Mouse (Mus musculus): Measurements from ENCODE around the gene Rtraf. TPM values are rescaled to one million over a fixed set of nuclear protein-coding genes. Genes with fewer than 3 reads are reported as not detected.
A peak's percentile ranks its signal among the peaks of the same experiment; 100 is the strongest.

Gene Rtraf
- polyA plus RNA-seq, 1 experiment = 161 TPM

GRCm38 (mm10) chr14:19817949-19818348 lies 5.7 kb downstream of the Rtraf start:
- Histone ChIP-seq H3K4me2 (ENCODE audit: low read depth) (no peak overlapping the region), H3K27me3 (ENCODE audit: control insufficient read depth, insufficient read depth, insufficient read length) (no peaks in the 10 kb centered on the region), H3K79me2 (ENCODE audit: control insufficient read depth, insufficient read depth) (peaks cover 14% of the 10 kb centered on the region), H3K36me3 (ENCODE audit: control insufficient read depth, insufficient read depth) (peaks cover 38% of the 10 kb centered on the region), H3K4me3 (no peak overlapping the region), H3ac (ENCODE audit: control insufficient read depth, insufficient read length) (no peak overlapping the region)
- TF ChIP-seq MYOD1 (IDR thresholded peaks at IDR 0.05; ENCODE audit: control insufficient read depth in 1 of 3, insufficient read length in 2 of 3, low read depth in 2 of 3) (no peak), POLR2AphosphoS2 (IDR thresholded peaks at IDR 0.05; ENCODE audit: insufficient read length, low read depth) (no peak), TCF12 (IDR thresholded peaks at IDR 0.05; ENCODE audit: insufficient read depth, poor library complexity, severe bottlenecking) (no peak), REST (IDR thresholded peaks at IDR 0.05; ENCODE audit: insufficient read depth, insufficient read length) (no peak), MYOG (IDR thresholded peaks at IDR 0.05; ENCODE audit: control insufficient read depth in 1 of 3, insufficient read depth in 1 of 3, insufficient read length in 2 of 3, low read depth in 2 of 3) (no peak), E2F4 (IDR thresholded peaks at IDR 0.05; ENCODE audit: insufficient read depth) (no peak), POLR2A (IDR thresholded peaks at IDR 0.05; ENCODE audit: insufficient read length, low read depth) (no peak), TCF3 (IDR thresholded peaks at IDR 0.05; ENCODE audit: insufficient read length, low read depth) (no peak)

GRCm38 (mm10) chr14:19813061-19813460 lies 10.6 kb downstream of the Rtraf start:
- no peak overlapping the region for H3K4me3 ChIP-seq
- H3K4me2 ChIP-seq (ENCODE audit: low read depth) = no peak overlapping the region
- H3K79me2 ChIP-seq (ENCODE audit: control insufficient read depth, insufficient read depth) = no peaks in the 10 kb centered on the region
- TF ChIP-seq POLR2AphosphoS2 (IDR thresholded peaks at IDR 0.05; ENCODE audit: insufficient read length, low read depth) (no peak), CEBPB (IDR thresholded peaks at IDR 0.05; ENCODE audit: insufficient read depth, poor library complexity, severe bottlenecking) (no peak), USF1 (IDR thresholded peaks at IDR 0.05; ENCODE audit: low read depth) (no peak), MYOD1 (IDR thresholded peaks at IDR 0.05; ENCODE audit: control insufficient read depth in 1 of 3, insufficient read length in 2 of 3, low read depth in 2 of 3) (no peak), E2F4 (IDR thresholded peaks at IDR 0.05; ENCODE audit: insufficient read depth) (no peak), TCF3 (IDR thresholded peaks at IDR 0.05; ENCODE audit: insufficient read length, low read depth) (no peak), REST (IDR thresholded peaks at IDR 0.05; ENCODE audit: insufficient read depth, insufficient read length) (no peak), MYOG (IDR thresholded peaks at IDR 0.05; ENCODE audit: control insufficient read depth in 1 of 3, insufficient read depth in 1 of 3, insufficient read length in 2 of 3, low read depth in 2 of 3) (no peak), MAX (IDR thresholded peaks at IDR 0.05; ENCODE audit: low read depth) (no peak), SRF (IDR thresholded peaks at IDR 0.05; ENCODE audit: control insufficient read depth, insufficient read length, low read depth) (no peak), TCF12 (IDR thresholded peaks at IDR 0.05; ENCODE audit: insufficient read depth, poor library complexity, severe bottlenecking) (no peak), POLR2A (IDR thresholded peaks at IDR 0.05; ENCODE audit: insufficient read length, low read depth) (no peak)
- H3K27me3 ChIP-seq (ENCODE audit: control insufficient read depth, insufficient read depth, insufficient read length) = no peaks in the 10 kb centered on the region
- no peak overlapping the region for H3ac ChIP-seq (ENCODE audit: control insufficient read depth, insufficient read length)
- peaks cover 54% of the 10 kb centered on the region for H3K36me3 ChIP-seq (ENCODE audit: control insufficient read depth, insufficient read depth)

DNA sequence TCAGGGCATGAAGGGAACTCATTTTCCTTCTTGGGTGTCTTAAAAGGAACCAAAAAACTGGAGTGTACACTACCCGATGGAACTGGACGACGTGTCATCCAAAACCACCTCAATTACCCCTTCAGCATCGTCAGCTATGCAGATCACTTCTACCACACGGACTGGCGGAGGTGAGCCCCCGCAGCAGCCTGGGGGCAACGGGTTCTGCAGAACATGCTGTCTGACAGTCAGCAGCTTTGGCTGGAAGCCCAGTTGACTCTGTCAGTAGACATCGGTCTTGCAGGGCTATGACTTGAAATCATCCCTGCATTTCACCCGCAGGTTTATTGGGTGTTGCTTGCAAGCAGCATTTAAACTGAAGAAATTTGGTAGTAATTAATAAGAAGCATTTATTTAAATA lies 13.7 kb downstream of the Rtraf start:
- Histone ChIP-seq H3K79me2 (ENCODE audit: control insufficient read depth, insufficient read depth) (no peaks in the 10 kb centered on the region), H3K36me3 (ENCODE audit: control insufficient read depth, insufficient read depth) (peaks cover 37% of the 10 kb centered on the region), H3K4me3 (no peak overlapping the region), H3K4me2 (ENCODE audit: low read depth) (no peak overlapping the region), H3K27me3 (ENCODE audit: control insufficient read depth, insufficient read depth, insufficient read length) (no peaks in the 10 kb centered on the region), H3ac (ENCODE audit: control insufficient read depth, insufficient read length) (no peak overlapping the region)
- TF ChIP-seq SRF (IDR thresholded peaks at IDR 0.05; ENCODE audit: control insufficient read depth, insufficient read length, low read depth) = no peak
- peak; percentile 24 for TF ChIP-seq POLR2AphosphoS2 (IDR thresholded peaks at IDR 0.05; ENCODE audit: insufficient read length, low read depth)
- TF ChIP-seq MAX (IDR thresholded peaks at IDR 0.05; ENCODE audit: low read depth) = no peak
- TF ChIP-seq CEBPB (IDR thresholded peaks at IDR 0.05; ENCODE audit: insufficient read depth, poor library complexity, severe bottlenecking) = no peak
- no peak for TF ChIP-seq USF1 (IDR thresholded peaks at IDR 0.05; ENCODE audit: low read depth)
- TF ChIP-seq E2F4 (IDR thresholded peaks at IDR 0.05; ENCODE audit: insufficient read depth) = no peak
- TF ChIP-seq POLR2A (IDR thresholded peaks at IDR 0.05; ENCODE audit: insufficient read length, low read depth) = no peak
- no peak for TF ChIP-seq MYOG (IDR thresholded peaks at IDR 0.05; ENCODE audit: control insufficient read depth in 1 of 3, insufficient read depth in 1 of 3, insufficient read length in 2 of 3, low read depth in 2 of 3)
- no peak for TF ChIP-seq TCF12 (IDR thresholded peaks at IDR 0.05; ENCODE audit: insufficient read depth, poor library complexity, severe bottlenecking)

DNA sequence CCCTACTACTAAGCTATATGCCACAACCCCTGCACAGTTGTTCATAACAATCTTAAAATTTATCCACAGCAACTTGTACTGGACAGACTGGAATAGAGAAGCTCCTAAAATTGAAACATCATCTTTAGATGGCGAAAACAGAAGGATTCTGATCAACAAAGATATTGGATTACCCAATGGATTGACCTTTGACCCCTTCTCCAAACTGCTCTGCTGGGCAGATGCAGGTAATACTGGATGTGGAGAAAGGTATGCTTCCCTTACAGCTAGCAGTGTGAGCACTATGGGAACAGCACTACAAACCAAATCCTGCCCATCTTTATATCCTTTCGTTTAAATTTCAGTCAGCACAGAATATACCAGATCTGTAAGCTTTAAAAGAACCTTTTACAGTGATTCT lies 15.8 kb downstream of the Rtraf start:
- Histone ChIP-seq H3K4me2 (ENCODE audit: low read depth) (no peak overlapping the region), H3ac (ENCODE audit: control insufficient read depth, insufficient read length) (no peak overlapping the region), H3K36me3 (ENCODE audit: control insufficient read depth, insufficient read depth) (peaks cover 22% of the 10 kb centered on the region), H3K27me3 (ENCODE audit: control insufficient read depth, insufficient read depth, insufficient read length) (no peaks in the 10 kb centered on the region), H3K4me3 (no peak overlapping the region), H3K79me2 (ENCODE audit: control insufficient read depth, insufficient read depth) (no peaks in the 10 kb centered on the region)
- no peak for TF ChIP-seq POLR2AphosphoS2 (IDR thresholded peaks at IDR 0.05; ENCODE audit: insufficient read length, low read depth)
- no peak for TF ChIP-seq TCF3 (IDR thresholded peaks at IDR 0.05; ENCODE audit: insufficient read length, low read depth)
- TF ChIP-seq SRF (IDR thresholded peaks at IDR 0.05; ENCODE audit: control insufficient read depth, insufficient read length, low read depth) = no peak
- no peak for TF ChIP-seq MYOG (IDR thresholded peaks at IDR 0.05; ENCODE audit: control insufficient read depth in 1 of 3, insufficient read depth in 1 of 3, insufficient read length in 2 of 3, low read depth in 2 of 3)
- TF ChIP-seq E2F4 (IDR thresholded peaks at IDR 0.05; ENCODE audit: insufficient read depth) = no peak
- TF ChIP-seq MAX (IDR thresholded peaks at IDR 0.05; ENCODE audit: low read depth) = no peak
- no peak for TF ChIP-seq USF1 (IDR thresholded peaks at IDR 0.05; ENCODE audit: low read depth)
- no peak for TF ChIP-seq CEBPB (IDR thresholded peaks at IDR 0.05; ENCODE audit: insufficient read depth, poor library complexity, severe bottlenecking)
- TF ChIP-seq MYOD1 (IDR thresholded peaks at IDR 0.05; ENCODE audit: control insufficient read depth in 1 of 3, insufficient read length in 2 of 3, low read depth in 2 of 3) = no peak
- TF ChIP-seq POLR2A (IDR thresholded peaks at IDR 0.05; ENCODE audit: insufficient read length, low read depth) = no peak
- no peak for TF ChIP-seq REST (IDR thresholded peaks at IDR 0.05; ENCODE audit: insufficient read depth, insufficient read length)
- no peak for TF ChIP-seq TCF12 (IDR thresholded peaks at IDR 0.05; ENCODE audit: insufficient read depth, poor library complexity, severe bottlenecking)

GRCm38 (mm10) chr14:19807339-19807738 lies 16.3 kb downstream of the Rtraf start:
- Histone ChIP-seq H3K36me3 (ENCODE audit: control insufficient read depth, insufficient read depth) (peaks cover 16% of the 10 kb centered on the region), H3K27me3 (ENCODE audit: control insufficient read depth, insufficient read depth, insufficient read length) (no peaks in the 10 kb centered on the region), H3ac (ENCODE audit: control insufficient read depth, insufficient read length) (no peak overlapping the region), H3K79me2 (ENCODE audit: control insufficient read depth, insufficient read depth) (no peaks in the 10 kb centered on the region), H3K4me3 (no peak overlapping the region), H3K4me2 (ENCODE audit: low read depth) (no peak overlapping the region)
- TF ChIP-seq CEBPB (IDR thresholded peaks at IDR 0.05; ENCODE audit: insufficient read depth, poor library complexity, severe bottlenecking) (no peak), SRF (IDR thresholded peaks at IDR 0.05; ENCODE audit: control insufficient read depth, insufficient read length, low read depth) (no peak), E2F4 (IDR thresholded peaks at IDR 0.05; ENCODE audit: insufficient read depth) (no peak), POLR2AphosphoS2 (IDR thresholded peaks at IDR 0.05; ENCODE audit: insufficient read length, low read depth) (no peak), USF1 (IDR thresholded peaks at IDR 0.05; ENCODE audit: low read depth) (no peak), TCF12 (IDR thresholded peaks at IDR 0.05; ENCODE audit: insufficient read depth, poor library complexity, severe bottlenecking) (no peak), POLR2A (IDR thresholded peaks at IDR 0.05; ENCODE audit: insufficient read length, low read depth) (no peak), MYOD1 (IDR thresholded peaks at IDR 0.05; ENCODE audit: control insufficient read depth in 1 of 3, insufficient read length in 2 of 3, low read depth in 2 of 3) (no peak), TCF3 (IDR thresholded peaks at IDR 0.05; ENCODE audit: insufficient read length, low read depth) (no peak)
